Mouse (Mus musculus): ENCODE data around the gene Snrpd3. TPM values are rescaled to one million over a fixed set of nuclear protein-coding genes. Genes with fewer than 3 reads are reported as not detected.
"Not testable (repeated sequence)": the region's sequence is repeated elsewhere in the genome, so short reads cannot be mapped to it uniquely, and the experiment has no call there.

Gene Snrpd3
- 178 and 249 TPM in 2 replicates for polyA plus RNA-seq (2014; fragmentation: Nextera tagmentation; extraction: Ambion mirVana)

- ATAC-seq (ENCODE audit: low FRiP score, low TSS enrichment): peak; percentile 95
- no peaks in the 10 kb centered on the region for H3K27me3 ChIP-seq (ENCODE audit: control insufficient read depth, insufficient read depth, low read length)
- H3K4me1 ChIP-seq (ENCODE audit: control insufficient read depth, insufficient read depth, low read length): peaks cover 19% of the 10 kb centered on the region
- peak within 1 kb of the TSS; percentile 78 for H3K4me3 ChIP-seq (ENCODE audit: low read length)
- peak within 1 kb of the TSS; percentile 91 for H3K4me2 ChIP-seq (replicated peaks; ENCODE audit: low read depth, low read length)
- peak within 1 kb of the TSS; percentile 93 for H3K9ac ChIP-seq (ENCODE audit: low read depth, low read length)
- H3K9me3 ChIP-seq (ENCODE audit: control insufficient read depth, low read length): no peaks in the 10 kb centered on the region
- peak within 1 kb of the TSS; percentile 95 for H3K27ac ChIP-seq (ENCODE audit: low read depth, low read length)
- peaks cover 31% of the 10 kb centered on the region for H3K36me3 ChIP-seq (ENCODE audit: control insufficient read depth, insufficient read depth, low read length)
- under 1% methylated on average over 41 of the region's 52 CpGs for WGBS
These were observed at the start of gene Snrpd3 for GRCm38 (mm10) chr10:75517073-75517757. Gene Snrpd3 (plus strand): TSS chr10:75517551.

GRCm38 (mm10) chr10:75473411-75473810, 43.9 kb upstream of the Snrpd3 start:
- no peak for ATAC-seq (ENCODE audit: low FRiP score, low TSS enrichment)

GRCm38 (mm10) chr10:75474571-75474970, 42.8 kb upstream of the Snrpd3 start:
- Histone ChIP-seq H3K27me3 (ENCODE audit: control insufficient read depth, insufficient read depth, low read length) (no peaks in the 10 kb centered on the region), H3K4me1 (ENCODE audit: control insufficient read depth, insufficient read depth, low read length) (peaks cover 5% of the 10 kb centered on the region; the same call in 1 of the 2 replicates), H3K36me3 (ENCODE audit: control insufficient read depth, insufficient read depth, low read length) (no peaks in the 10 kb centered on the region), H3K27ac (ENCODE audit: low read depth, low read length) (no peak overlapping the region), H3K4me2 (replicated peaks; ENCODE audit: low read depth, low read length) (no peak overlapping the region), H3K9ac (ENCODE audit: low read depth, low read length) (no peak overlapping the region), H3K4me3 (ENCODE audit: low read length) (no peak overlapping the region), H3K9me3 (ENCODE audit: control insufficient read depth, low read length) (no peaks in the 10 kb centered on the region)
- no peak for ATAC-seq (ENCODE audit: low FRiP score, low TSS enrichment)
- 12% methylated on average over 5 of the region's 5 CpGs for WGBS

More at GRCm38 (mm10) chr10:75473411-75473810, 43.9 kb upstream of the Snrpd3 start:
- peaks cover 5% of the 10 kb centered on the region; the same call in 1 of the 2 replicates for H3K4me1 ChIP-seq (ENCODE audit: control insufficient read depth, insufficient read depth, low read length)
- no peaks in the 10 kb centered on the region for H3K9me3 ChIP-seq (ENCODE audit: control insufficient read depth, low read length)
- H3K4me2 ChIP-seq (replicated peaks; ENCODE audit: low read depth, low read length): no peak overlapping the region
- no peaks in the 10 kb centered on the region for H3K27me3 ChIP-seq (ENCODE audit: control insufficient read depth, insufficient read depth, low read length)
- H3K36me3 ChIP-seq (ENCODE audit: control insufficient read depth, insufficient read depth, low read length): no peaks in the 10 kb centered on the region
- 80% methylated on average over 8 of the region's 8 CpGs for WGBS
- H3K27ac ChIP-seq (ENCODE audit: low read depth, low read length): no peak overlapping the region
- no peak overlapping the region for H3K9ac ChIP-seq (ENCODE audit: low read depth, low read length)
- H3K4me3 ChIP-seq (ENCODE audit: low read length): no peak overlapping the region

GRCm38 (mm10) chr10:75475139-75475850, 42.1 kb upstream of the Snrpd3 start:
- H3K4me3 ChIP-seq (ENCODE audit: low read length); H3K9ac ChIP-seq (ENCODE audit: low read depth, low read length); H3K9me3 ChIP-seq (ENCODE audit: control insufficient read depth, low read length); H3K27me3 ChIP-seq (ENCODE audit: control insufficient read depth, insufficient read depth, low read length); H3K27ac ChIP-seq (ENCODE audit: low read depth, low read length); H3K4me2 ChIP-seq (replicated peaks; ENCODE audit: low read depth, low read length); H3K4me1 ChIP-seq (ENCODE audit: control insufficient read depth, insufficient read depth, low read length); ATAC-seq (ENCODE audit: low FRiP score, low TSS enrichment); H3K36me3 ChIP-seq (ENCODE audit: control insufficient read depth, insufficient read depth, low read length): not testable (repeated sequence)
- WGBS: 31% methylated on average over 3 of the region's 6 CpGs

GRCm38 (mm10) chr10:75477034-75477433, 40.3 kb upstream of the Snrpd3 start:
- no peaks in the 10 kb centered on the region for H3K27me3 ChIP-seq (ENCODE audit: control insufficient read depth, insufficient read depth, low read length)
- H3K4me2 ChIP-seq (replicated peaks; ENCODE audit: low read depth, low read length): no peak overlapping the region
- 0 out of 2 replicates have a peak, but pooled peaks have one; percentile 39 for ATAC-seq (ENCODE audit: low FRiP score, low TSS enrichment)
- H3K4me1 ChIP-seq (ENCODE audit: control insufficient read depth, insufficient read depth, low read length): peaks cover 5% of the 10 kb centered on the region; the same call in 1 of the 2 replicates
- 53% methylated on average over 9 of the region's 9 CpGs for WGBS
- H3K9ac ChIP-seq (ENCODE audit: low read depth, low read length): no peak overlapping the region
- H3K27ac ChIP-seq (ENCODE audit: low read depth, low read length): no peak overlapping the region
- no peaks in the 10 kb centered on the region for H3K36me3 ChIP-seq (ENCODE audit: control insufficient read depth, insufficient read depth, low read length)
- no peak overlapping the region for H3K4me3 ChIP-seq (ENCODE audit: low read length)
- no peaks in the 10 kb centered on the region for H3K9me3 ChIP-seq (ENCODE audit: control insufficient read depth, low read length)

GRCm38 (mm10) chr10:75479955-75480354, 37.4 kb upstream of the Snrpd3 start:
- Histone ChIP-seq H3K9me3 (ENCODE audit: control insufficient read depth, low read length) (no peaks in the 10 kb centered on the region), H3K36me3 (ENCODE audit: control insufficient read depth, insufficient read depth, low read length) (no peaks in the 10 kb centered on the region), H3K4me2 (replicated peaks; ENCODE audit: low read depth, low read length) (no peak overlapping the region), H3K9ac (ENCODE audit: low read depth, low read length) (no peak overlapping the region), H3K4me1 (ENCODE audit: control insufficient read depth, insufficient read depth, low read length) (no peaks in the 10 kb centered on the region; the same call in 1 of the 2 replicates), H3K4me3 (ENCODE audit: low read length) (no peak overlapping the region), H3K27me3 (ENCODE audit: control insufficient read depth, insufficient read depth, low read length) (no peaks in the 10 kb centered on the region), H3K27ac (ENCODE audit: low read depth, low read length) (no peak overlapping the region)
- no peak for ATAC-seq (ENCODE audit: low FRiP score, low TSS enrichment)
- WGBS: 88% methylated on average over 2 of the region's 2 CpGs

- ATAC-seq (ENCODE audit: low FRiP score, low TSS enrichment): no peak
- no peak overlapping the region for H3K9ac ChIP-seq (ENCODE audit: low read depth, low read length)
- no peaks in the 10 kb centered on the region for H3K9me3 ChIP-seq (ENCODE audit: control insufficient read depth, low read length)
- H3K36me3 ChIP-seq (ENCODE audit: control insufficient read depth, insufficient read depth, low read length): no peaks in the 10 kb centered on the region
- H3K4me3 ChIP-seq (ENCODE audit: low read length): no peak overlapping the region
- H3K27me3 ChIP-seq (ENCODE audit: control insufficient read depth, insufficient read depth, low read length): no peaks in the 10 kb centered on the region
- 80% methylated on average over 4 of the region's 4 CpGs for WGBS
- no peak overlapping the region for H3K4me2 ChIP-seq (replicated peaks; ENCODE audit: low read depth, low read length)
- H3K4me1 ChIP-seq (ENCODE audit: control insufficient read depth, insufficient read depth, low read length): no peaks in the 10 kb centered on the region; the same call in 1 of the 2 replicates
- no peak overlapping the region for H3K27ac ChIP-seq (ENCODE audit: low read depth, low read length)
These were observed 35.6 kb upstream of the Snrpd3 start for GRCm38 (mm10) chr10:75481703-75482102.

- Histone ChIP-seq H3K36me3 (ENCODE audit: control insufficient read depth, insufficient read depth, low read length) (no peaks in the 10 kb centered on the region), H3K4me2 (replicated peaks; ENCODE audit: low read depth, low read length) (no peak overlapping the region), H3K27me3 (ENCODE audit: control insufficient read depth, insufficient read depth, low read length) (no peaks in the 10 kb centered on the region), H3K9ac (ENCODE audit: low read depth, low read length) (no peak overlapping the region), H3K9me3 (ENCODE audit: control insufficient read depth, low read length) (no peaks in the 10 kb centered on the region), H3K4me3 (ENCODE audit: low read length) (no peak overlapping the region), H3K27ac (ENCODE audit: low read depth, low read length) (no peak overlapping the region), H3K4me1 (ENCODE audit: control insufficient read depth, insufficient read depth, low read length) (no peaks in the 10 kb centered on the region)
- ATAC-seq (ENCODE audit: low FRiP score, low TSS enrichment): no peak
- WGBS: 69% methylated on average over 5 of the region's 5 CpGs
These were observed 35.1 kb upstream of the Snrpd3 start for GRCm38 (mm10) chr10:75482271-75482670.

- no peaks in the 10 kb centered on the region for H3K27me3 ChIP-seq (ENCODE audit: control insufficient read depth, insufficient read depth, low read length)
- no peaks in the 10 kb centered on the region for H3K4me1 ChIP-seq (ENCODE audit: control insufficient read depth, insufficient read depth, low read length)
- WGBS: 87% methylated on average over 11 of the region's 11 CpGs
- no peak overlapping the region for H3K4me2 ChIP-seq (replicated peaks; ENCODE audit: low read depth, low read length)
- H3K9ac ChIP-seq (ENCODE audit: low read depth, low read length): no peak overlapping the region
- no peak for ATAC-seq (ENCODE audit: low FRiP score, low TSS enrichment)
- H3K9me3 ChIP-seq (ENCODE audit: control insufficient read depth, low read length): no peaks in the 10 kb centered on the region
- no peak overlapping the region for H3K4me3 ChIP-seq (ENCODE audit: low read length)
- H3K27ac ChIP-seq (ENCODE audit: low read depth, low read length): no peak overlapping the region
- H3K36me3 ChIP-seq (ENCODE audit: control insufficient read depth, insufficient read depth, low read length): no peaks in the 10 kb centered on the region
These were observed 34.4 kb upstream of the Snrpd3 start for GRCm38 (mm10) chr10:75482919-75483483.
